Comparison of ENCODE assay signal across 7 mouse cellular contexts in genomic region chr7:67803857-67804215, GRCm38 (mm10). TPM values are rescaled to one million over a fixed set of nuclear protein-coding genes. Genes with fewer than 3 reads are reported as not detected.
DNase-seq lines count a peak whose midpoint lies in the region; ATAC-seq and TF ChIP-seq lines count a peak whose summit lies in the region.

No protein-coding gene starts in this region.

- no peak overlapping the region for H3K27ac ChIP-seq in liver, adult 2 months (replicated peaks; ENCODE audit: insufficient read depth, low read depth, low read length)
- H3K27ac ChIP-seq in embryonic fibroblast, embryonic 13.5 days (ENCODE audit: insufficient read depth, low read length) = no peak overlapping the region
- H3K27ac ChIP-seq in intestine, embryonic 16.5 days (ENCODE audit: low read length) = no peak overlapping the region
- H3K27ac ChIP-seq in neural tube, embryonic 13.5 days (replicated peaks) = no peak overlapping the region

- TF ChIP-seq CTCF in liver, adult 2 months (IDR thresholded peaks at IDR 0.05; ENCODE audit: low read depth, low read length) = no peak
- TF ChIP-seq CTCF in embryonic fibroblast, embryonic 13.5 days (IDR thresholded peaks at IDR 0.05; ENCODE audit: borderline replicate concordance, insufficient read depth, low read length) = no peak

- H3K79me2 ChIP-seq in liver, adult 2 months (ENCODE audit: control insufficient read depth, insufficient read depth, low read length) = no peaks in the 10 kb centered on the region

- 20% methylated on average over 13 of the region's 13 CpGs for WGBS in liver, adult 2 months
- 11% methylated on average over 13 of the region's 13 CpGs for WGBS in intestine, embryonic 16.5 days
- WGBS in neural tube, embryonic 13.5 days = 17% methylated on average over 12 of the region's 13 CpGs

- H3K36me3 ChIP-seq in liver, adult 2 months (ENCODE audit: control insufficient read depth, insufficient read depth, low read length) = no peaks in the 10 kb centered on the region
- no peaks in the 10 kb centered on the region for H3K36me3 ChIP-seq in intestine, embryonic 16.5 days (ENCODE audit: control insufficient read depth, insufficient read depth, low read length)
- no peaks in the 10 kb centered on the region for H3K36me3 ChIP-seq in neural tube, embryonic 13.5 days

- no peak for ATAC-seq in intestine, embryonic 16.5 days
- ATAC-seq in neural tube, embryonic 13.5 days (ENCODE audit: low read depth) = peak; percentile 45; the same call in 1 of the 2 replicates
- no peak for ATAC-seq in erythroid progenitor cell, adult 5-6 weeks (replicated peaks; ENCODE audit: low FRiP score, poor library complexity, severe bottlenecking)

- no peak for DNase-seq in liver, adult 2 months (ENCODE audit: extremely low read depth, low read depth, low spot score)
- no peak for DNase-seq in liver
- DNase-seq in ovary, postnatal 36 days (ENCODE audit: low spot score) = no peak

- TF ChIP-seq POLR2A in liver, adult 2 months (IDR thresholded peaks at IDR 0.05; ENCODE audit: extremely low read depth, insufficient read depth, low read length) = no peak
- peak; percentile 47 for TF ChIP-seq POLR2A in embryonic fibroblast, embryonic 13.5 days (IDR thresholded peaks at IDR 0.05; ENCODE audit: low read depth, low read length)

- H3K9ac ChIP-seq in liver, adult 2 months (ENCODE audit: low read depth, low read length) = no peak overlapping the region
- H3K9ac ChIP-seq in intestine, embryonic 16.5 days (ENCODE audit: low read depth, low read length) = peak overlapping the region; percentile 62
- H3K9ac ChIP-seq in neural tube, embryonic 13.5 days = peak overlapping the region; percentile 63

- H3K4me1 ChIP-seq in liver, adult 2 months (ENCODE audit: control insufficient read depth, insufficient read depth, low read length) = no peaks in the 10 kb centered on the region
- peaks cover 3% of the 10 kb centered on the region; the same call in 1 of the 2 replicates for H3K4me1 ChIP-seq in embryonic fibroblast, embryonic 13.5 days (ENCODE audit: control insufficient read depth, insufficient read depth, low read length)
- peaks cover 4% of the 10 kb centered on the region; the same call in 1 of the 2 replicates for H3K4me1 ChIP-seq in intestine, embryonic 16.5 days (ENCODE audit: control insufficient read depth, insufficient read depth, low read length)
- H3K4me1 ChIP-seq in neural tube, embryonic 13.5 days (replicated peaks) = peaks cover 11% of the 10 kb centered on the region; the same call in 1 of the 2 replicates

- peak overlapping the region; percentile 16; the same call in 1 of the 2 replicates for H3K4me3 ChIP-seq in liver, adult 2 months (ENCODE audit: insufficient read depth, low read depth, low read length)
- H3K4me3 ChIP-seq in embryonic fibroblast, embryonic 13.5 days (ENCODE audit: insufficient read depth, low read length) = no peak overlapping the region; the same call in 1 of the 2 replicates
- peak overlapping the region; percentile 43 for H3K4me3 ChIP-seq in intestine, embryonic 16.5 days (ENCODE audit: low read length)
- peak overlapping the region; percentile 37 for H3K4me3 ChIP-seq in neural tube, embryonic 13.5 days

- peak overlapping the region; percentile 70 for H3K4me2 ChIP-seq in intestine, embryonic 16.5 days (ENCODE audit: low read depth, low read length)
- peak overlapping the region; percentile 64 for H3K4me2 ChIP-seq in neural tube, embryonic 13.5 days

- H3K27me3 ChIP-seq in liver, adult 2 months (ENCODE audit: control insufficient read depth, insufficient read depth, low read length) = peaks cover 10% of the 10 kb centered on the region; the same call in 1 of the 2 replicates
- no peaks in the 10 kb centered on the region for H3K27me3 ChIP-seq in intestine, embryonic 16.5 days (replicated peaks; ENCODE audit: control insufficient read depth, insufficient read depth, low read length)
- peaks cover 4% of the 10 kb centered on the region; the same call in 1 of the 2 replicates for H3K27me3 ChIP-seq in neural tube, embryonic 13.5 days

- H3K9me3 ChIP-seq in intestine, embryonic 16.5 days (ENCODE audit: control insufficient read depth, low read length) = no peaks in the 10 kb centered on the region
- no peaks in the 10 kb centered on the region for H3K9me3 ChIP-seq in neural tube, embryonic 13.5 days

RNA-seq across cellular contexts. Expression of gene Synm, which starts 44.3 kb away (rescaled TPM):
- total RNA-seq in liver, adult 2 months (2014; rRNA removed) = 0.37 and 0.40 TPM in 2 replicates
- 0.07 and 0.12 TPM in 2 replicates for polyA plus RNA-seq in liver, adult 2 months (2012; rRNA removed)
- 3.1 and 4.4 TPM in 2 replicates for polyA plus RNA-seq in embryonic fibroblast, embryonic 13.5 days (2011; ENCODE audit: insufficient read length, low read depth, missing spikeins)
- polyA plus RNA-seq in intestine, embryonic 16.5 days (2015; fragmentation: Nextera tagmentation; extraction: Ambion mirVana) = 4.5 and 6.0 TPM in 2 replicates
- polyA plus RNA-seq in neural tube, embryonic 13.5 days (2015; fragmentation: Nextera tagmentation; extraction: Ambion mirVana) = 14.5 TPM in 2 replicates
- 0.42 TPM in 1 of 2 replicates, not detected in the other for total RNA-seq in erythroid progenitor cell, adult 5-6 weeks (2015; ENCODE audit: low replicate concordance)
- total RNA-seq in erythroid progenitor cell, adult 5-6 weeks (2017; ENCODE audit: low replicate concordance) = not detected in 2 replicates
